Mouse (Mus musculus): ENCODE data around the gene Gnao1. TPM values are rescaled to one million over a fixed set of nuclear protein-coding genes. Genes with fewer than 3 reads are reported as not detected.

The Gnao1 gene
- polyA plus RNA-seq, 2 experiments, result 4.3 to 13.5 TPM

DNA sequence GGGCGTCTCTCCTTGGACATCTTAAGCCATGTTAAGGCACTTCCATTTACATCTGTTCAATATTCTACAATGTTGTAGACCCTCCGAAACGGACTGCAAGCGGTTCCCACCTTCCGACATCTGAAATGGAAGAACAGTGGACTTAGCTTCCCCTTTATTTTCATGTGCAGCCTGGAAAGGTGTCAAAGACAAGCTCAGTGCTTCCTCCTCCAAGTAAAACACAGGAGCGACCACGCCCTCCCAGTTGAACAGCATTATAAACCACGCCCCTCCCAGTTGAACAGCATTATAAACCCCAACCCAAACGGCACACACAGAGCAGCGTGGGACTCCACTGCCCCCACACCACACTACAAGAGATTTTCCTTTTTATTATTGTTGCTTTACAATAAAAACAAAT lies 161.7 kb downstream of the Gnao1 start:
- WGBS, result 86% methylated on average over 10 of the region's 10 CpGs
- H3K27me3 ChIP-seq (ENCODE audit: control insufficient read depth, insufficient read depth, low read length), result no peaks in the 10 kb centered on the region

GRCm38 (mm10) chr8:93972211-93972610 lies 162.4 kb downstream of the Gnao1 start:
- Histone ChIP-seq H3K9me3 (ENCODE audit: control insufficient read depth, low read length) (no peaks in the 10 kb centered on the region), H3K36me3 (ENCODE audit: control insufficient read depth, insufficient read depth, low read length) (peaks cover 66% of the 10 kb centered on the region), H3K27ac (replicated peaks; ENCODE audit: low read depth, low read length) (no peak overlapping the region), H3K4me3 (replicated peaks; ENCODE audit: low read length) (no peak overlapping the region), H3K9ac (ENCODE audit: low read depth, low read length, severe bottlenecking) (no peak overlapping the region), H3K27me3 (ENCODE audit: control insufficient read depth, insufficient read depth, low read length) (no peaks in the 10 kb centered on the region), H3K4me2 (replicated peaks; ENCODE audit: low read depth, low read length, severe bottlenecking) (no peak overlapping the region), H3K4me1 (ENCODE audit: control insufficient read depth, insufficient read depth, low read length) (no peaks in the 10 kb centered on the region)
- ATAC-seq (ENCODE audit: low FRiP score, low read depth) (no peak), DNase-seq (ENCODE audit: low spot score) (no peak)
- 83% methylated on average over 5 of the region's 5 CpGs for WGBS
- TF ChIP-seq POLR2A (IDR thresholded peaks at IDR 0.05; ENCODE audit: borderline replicate concordance, extremely low read depth, insufficient read depth, insufficient read length), result no peak

More for the DNA sequence above, 161.7 kb downstream of the Gnao1 start:
- H3K9ac ChIP-seq (ENCODE audit: low read depth, low read length, severe bottlenecking), result no peak overlapping the region
- no peak for ATAC-seq (ENCODE audit: low FRiP score, low read depth)
- H3K4me1 ChIP-seq (ENCODE audit: control insufficient read depth, insufficient read depth, low read length), result no peaks in the 10 kb centered on the region
- TF ChIP-seq POLR2A (IDR thresholded peaks at IDR 0.05; ENCODE audit: borderline replicate concordance, extremely low read depth, insufficient read depth, insufficient read length), result no peak
- no peaks in the 10 kb centered on the region for H3K9me3 ChIP-seq (ENCODE audit: control insufficient read depth, low read length)
- H3K4me2 ChIP-seq (replicated peaks; ENCODE audit: low read depth, low read length, severe bottlenecking), result no peak overlapping the region
- peaks cover 61% of the 10 kb centered on the region for H3K36me3 ChIP-seq (ENCODE audit: control insufficient read depth, insufficient read depth, low read length)
- no peak overlapping the region for H3K4me3 ChIP-seq (replicated peaks; ENCODE audit: low read length)
- no peak for DNase-seq (ENCODE audit: low spot score)
- H3K27ac ChIP-seq (replicated peaks; ENCODE audit: low read depth, low read length), result no peak overlapping the region

DNA sequence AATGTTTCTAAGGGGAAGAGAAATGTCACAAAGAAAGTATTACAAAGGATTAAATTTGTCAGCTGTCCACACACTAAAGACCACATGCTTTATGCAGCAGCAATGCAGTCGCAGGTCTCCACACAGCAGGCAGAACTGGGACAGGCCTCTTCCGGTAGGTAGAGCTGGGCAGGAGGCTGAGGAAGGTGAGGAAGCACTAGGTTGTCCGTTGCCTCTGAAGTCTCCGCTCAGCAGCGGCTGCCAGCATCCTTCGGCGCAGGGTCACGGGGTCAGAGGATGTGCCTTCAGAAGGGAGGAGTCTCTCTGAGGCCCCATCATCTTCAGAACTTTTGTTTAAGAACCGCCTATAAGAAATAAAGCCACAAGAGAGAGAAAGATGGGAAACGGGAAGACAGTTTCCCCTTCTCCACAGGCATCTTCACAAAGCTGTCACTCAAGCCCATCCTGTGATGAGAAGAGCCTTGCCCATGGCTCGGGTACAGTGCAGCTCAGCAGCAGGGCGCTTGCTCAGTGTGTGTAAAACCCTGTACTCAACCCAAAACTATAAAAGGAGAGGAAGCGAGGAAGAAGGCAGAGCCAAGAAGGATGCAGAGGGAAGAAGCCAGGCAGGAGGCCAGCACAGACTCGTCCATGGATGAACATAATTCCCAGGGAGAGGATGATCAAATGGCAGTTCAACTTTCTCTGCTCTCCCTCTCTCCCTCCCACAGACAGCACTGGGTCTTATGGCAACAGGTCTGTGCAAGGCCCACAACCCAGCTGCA lies 163.4 kb downstream of the Gnao1 start:
- ATAC-seq (ENCODE audit: low FRiP score, low read depth) (no peak), DNase-seq (ENCODE audit: low spot score) (peak; percentile 11)
- H3K36me3 ChIP-seq (ENCODE audit: control insufficient read depth, insufficient read depth, low read length), result peaks cover 75% of the 10 kb centered on the region
- 82% methylated on average over 14 of the region's 14 CpGs for WGBS
- no peak overlapping the region for H3K4me2 ChIP-seq (replicated peaks; ENCODE audit: low read depth, low read length, severe bottlenecking)
- H3K9ac ChIP-seq (ENCODE audit: low read depth, low read length, severe bottlenecking), result no peak overlapping the region
- H3K4me1 ChIP-seq (ENCODE audit: control insufficient read depth, insufficient read depth, low read length), result no peaks in the 10 kb centered on the region
- no peaks in the 10 kb centered on the region for H3K27me3 ChIP-seq (ENCODE audit: control insufficient read depth, insufficient read depth, low read length)
- no peak overlapping the region for H3K4me3 ChIP-seq (replicated peaks; ENCODE audit: low read length)
- H3K27ac ChIP-seq (replicated peaks; ENCODE audit: low read depth, low read length), result no peak overlapping the region
- no peak for TF ChIP-seq POLR2A (IDR thresholded peaks at IDR 0.05; ENCODE audit: borderline replicate concordance, extremely low read depth, insufficient read depth, insufficient read length)
- H3K9me3 ChIP-seq (ENCODE audit: control insufficient read depth, low read length), result no peaks in the 10 kb centered on the region

GRCm38 (mm10) chr8:93973831-93974375 lies 164.1 kb downstream of the Gnao1 start:
- peaks cover 83% of the 10 kb centered on the region for H3K36me3 ChIP-seq (ENCODE audit: control insufficient read depth, insufficient read depth, low read length)
- H3K27me3 ChIP-seq (ENCODE audit: control insufficient read depth, insufficient read depth, low read length), result no peaks in the 10 kb centered on the region
- no peaks in the 10 kb centered on the region for H3K4me1 ChIP-seq (ENCODE audit: control insufficient read depth, insufficient read depth, low read length)
- no peak overlapping the region for H3K27ac ChIP-seq (replicated peaks; ENCODE audit: low read depth, low read length)
- DNase-seq (ENCODE audit: low spot score), result no peak
- no peak overlapping the region for H3K9ac ChIP-seq (ENCODE audit: low read depth, low read length, severe bottlenecking)
- WGBS, result 93% methylated on average over 13 of the region's 13 CpGs
- TF ChIP-seq POLR2A (IDR thresholded peaks at IDR 0.05; ENCODE audit: borderline replicate concordance, extremely low read depth, insufficient read depth, insufficient read length), result no peak
- H3K9me3 ChIP-seq (ENCODE audit: control insufficient read depth, low read length), result no peaks in the 10 kb centered on the region
- no peak overlapping the region for H3K4me2 ChIP-seq (replicated peaks; ENCODE audit: low read depth, low read length, severe bottlenecking)
- no peak for ATAC-seq (ENCODE audit: low FRiP score, low read depth)
- no peak overlapping the region for H3K4me3 ChIP-seq (replicated peaks; ENCODE audit: low read length)

GRCm38 (mm10) chr8:93974602-93975186 lies 164.9 kb downstream of the Gnao1 start:
- H3K4me1 ChIP-seq (ENCODE audit: control insufficient read depth, insufficient read depth, low read length), result no peaks in the 10 kb centered on the region
- no peaks in the 10 kb centered on the region for H3K27me3 ChIP-seq (ENCODE audit: control insufficient read depth, insufficient read depth, low read length)
- no peak overlapping the region for H3K9ac ChIP-seq (ENCODE audit: low read depth, low read length, severe bottlenecking)
- peaks cover 91% of the 10 kb centered on the region for H3K36me3 ChIP-seq (ENCODE audit: control insufficient read depth, insufficient read depth, low read length)
- H3K4me2 ChIP-seq (replicated peaks; ENCODE audit: low read depth, low read length, severe bottlenecking), result no peak overlapping the region
- H3K4me3 ChIP-seq (replicated peaks; ENCODE audit: low read length), result no peak overlapping the region
- DNase-seq (ENCODE audit: low spot score), result no peak
- H3K27ac ChIP-seq (replicated peaks; ENCODE audit: low read depth, low read length), result no peak overlapping the region
- no peak for TF ChIP-seq POLR2A (IDR thresholded peaks at IDR 0.05; ENCODE audit: borderline replicate concordance, extremely low read depth, insufficient read depth, insufficient read length)
- no peaks in the 10 kb centered on the region for H3K9me3 ChIP-seq (ENCODE audit: control insufficient read depth, low read length)
- WGBS, result 87% methylated on average over 11 of the region's 11 CpGs
- no peak for ATAC-seq (ENCODE audit: low FRiP score, low read depth)

Measured in limb, embryonic 14.5 days (tissue).